Mouse (Mus musculus): ENCODE results near the gene Ezh1.
"Not testable (repeated sequence)": the region's sequence is repeated elsewhere in the genome, so short reads cannot be mapped to it uniquely, and the experiment has no call there.

The Ezh1 gene

DNA sequence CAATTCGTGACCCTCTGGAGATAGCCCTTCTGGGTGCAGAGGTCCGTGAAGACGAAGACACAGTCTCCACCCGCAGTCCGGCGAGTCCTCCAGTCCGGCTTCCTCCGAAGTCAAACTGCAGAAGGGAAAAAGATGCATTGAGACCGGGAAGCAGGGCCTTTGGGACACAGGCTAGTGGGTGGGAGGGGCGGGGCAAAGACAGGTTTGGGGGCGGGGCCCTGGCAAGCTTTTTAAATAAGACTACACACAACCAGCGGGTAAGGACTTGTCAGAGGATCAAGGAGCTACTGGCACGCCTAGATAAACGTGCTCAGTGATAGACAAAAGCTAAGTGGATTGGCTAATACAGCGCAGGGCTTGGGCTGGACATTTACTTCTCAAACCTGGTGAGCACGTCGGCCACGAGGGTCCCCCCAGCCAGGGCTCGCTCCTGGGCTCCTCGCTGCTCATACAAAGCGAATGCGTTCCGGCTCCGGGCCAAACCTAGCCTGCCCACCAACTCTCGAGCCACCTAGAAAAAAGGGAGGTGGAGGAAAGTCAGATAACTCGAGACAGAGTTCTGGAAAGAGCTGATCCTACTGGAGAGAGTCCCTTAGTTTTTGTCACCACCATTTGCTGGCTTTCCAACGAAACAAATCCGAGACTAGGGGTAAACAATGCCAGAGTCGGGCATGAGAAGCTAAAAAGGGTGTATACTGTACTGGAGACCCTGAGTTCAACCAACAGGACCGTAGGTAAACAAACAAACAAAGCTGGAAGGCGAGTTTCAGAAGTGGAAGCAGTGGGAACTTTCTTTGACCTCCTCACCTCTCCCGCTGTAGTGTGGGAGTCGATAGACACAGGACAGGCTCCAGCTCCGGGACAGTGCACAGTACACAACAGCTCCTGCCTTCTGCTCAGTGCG is 61.3 kb downstream of the Ezh1 start:
- no peak for DNase-seq

DNA sequence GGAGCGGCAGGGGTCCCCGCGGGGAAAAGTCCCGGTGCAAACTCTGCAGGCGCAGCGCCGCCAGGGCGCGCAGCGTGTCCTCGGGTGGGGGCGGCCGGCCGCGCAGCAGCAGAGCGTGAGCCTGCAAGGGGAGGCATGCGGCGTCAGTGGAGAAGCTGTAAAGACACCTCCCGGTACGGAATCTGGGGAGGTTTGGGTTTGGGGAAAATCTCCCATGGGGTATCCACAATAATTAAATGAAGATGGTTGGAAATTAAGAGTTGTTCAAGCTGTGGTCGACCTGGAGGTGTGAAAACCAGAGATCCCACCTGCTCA is 62.0 kb downstream of the Ezh1 start:
- DNase-seq = no peak

DNA sequence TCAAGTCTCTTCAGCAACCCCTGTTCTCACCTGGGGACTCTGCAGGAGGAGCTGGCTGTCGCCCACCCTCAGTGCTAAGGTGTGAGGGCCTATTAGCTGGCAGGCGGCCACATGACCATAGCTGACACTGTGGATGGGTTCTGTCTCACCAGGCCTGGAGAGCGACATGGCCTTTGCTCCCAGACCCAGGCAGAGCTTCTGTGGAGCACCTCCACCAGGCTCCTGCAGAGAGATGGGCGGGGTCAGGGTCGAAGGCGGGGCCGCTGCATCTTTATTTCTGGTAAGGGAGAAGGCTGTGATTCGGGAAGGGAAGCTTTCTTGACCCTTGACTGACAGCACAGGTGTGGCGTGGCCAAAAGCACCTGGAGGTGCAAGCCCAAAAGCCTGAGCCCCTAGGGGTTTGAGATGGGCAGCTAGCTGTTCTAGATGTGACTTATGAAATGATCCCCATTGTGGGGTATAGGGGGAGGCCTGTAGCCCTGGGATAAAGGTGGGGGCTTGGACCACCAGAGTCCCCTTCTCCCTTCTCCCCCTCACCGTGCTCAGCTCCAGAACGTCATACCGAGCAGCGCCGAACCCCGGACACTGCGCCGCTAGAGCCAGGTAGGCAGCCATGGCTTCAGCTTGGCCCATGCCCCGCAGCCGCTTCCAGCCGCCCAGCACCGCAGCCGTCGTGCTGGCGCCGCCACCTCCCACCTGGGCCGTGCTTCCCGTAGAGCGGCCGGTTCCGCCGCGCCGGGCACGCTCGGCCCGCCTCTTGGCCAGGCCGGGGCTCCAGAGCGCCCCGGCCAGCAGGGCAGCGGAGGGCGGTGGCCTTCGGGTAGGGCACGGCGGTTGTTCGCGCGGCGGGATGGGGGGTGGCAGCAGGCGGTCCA is 62.5 kb downstream of the Ezh1 start:
- peak; percentile 58 for DNase-seq

DNA sequence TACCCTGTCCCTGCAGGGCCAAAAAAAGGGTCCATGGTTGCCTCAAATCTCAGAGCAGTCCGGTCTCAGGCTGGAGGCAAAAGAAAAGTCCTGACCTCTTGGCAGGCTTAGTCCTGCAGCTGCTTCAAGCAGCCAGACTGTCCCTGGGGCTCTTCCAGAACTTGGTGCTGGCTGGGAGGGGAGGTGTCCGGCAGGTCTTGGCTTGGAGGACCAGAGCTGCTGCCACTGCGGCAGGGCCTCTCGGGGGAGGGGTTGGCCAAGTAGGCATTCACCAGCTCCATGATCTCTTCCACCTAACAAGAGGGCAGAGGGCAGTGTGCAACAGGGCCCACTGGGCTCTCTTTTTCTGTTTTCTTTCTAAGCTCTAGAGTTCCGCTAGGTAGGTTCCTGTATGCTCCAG is 63.5 kb downstream of the Ezh1 start:
- peak; percentile 53 for DNase-seq

DNA sequence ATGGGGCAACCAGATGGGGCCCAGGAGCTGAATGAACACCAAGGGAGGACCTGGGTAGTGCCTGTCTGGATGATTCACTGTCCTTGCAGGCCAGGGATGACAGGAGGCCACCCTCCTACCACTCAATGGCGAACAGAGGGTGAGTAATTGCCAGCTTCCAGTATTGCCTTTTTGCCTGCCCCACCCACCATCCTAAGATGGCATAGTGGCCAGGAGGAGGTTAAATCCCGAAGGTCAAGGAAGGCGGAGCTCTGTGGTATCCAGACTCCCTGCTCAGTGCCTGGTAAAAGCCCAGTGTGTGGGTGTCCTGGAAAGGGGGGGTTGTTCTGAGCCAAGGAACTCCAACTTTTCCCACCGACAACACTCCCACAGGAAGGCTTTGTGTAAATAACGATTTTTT is 64.0 kb downstream of the Ezh1 start:
- DNase-seq = no peak

DNA sequence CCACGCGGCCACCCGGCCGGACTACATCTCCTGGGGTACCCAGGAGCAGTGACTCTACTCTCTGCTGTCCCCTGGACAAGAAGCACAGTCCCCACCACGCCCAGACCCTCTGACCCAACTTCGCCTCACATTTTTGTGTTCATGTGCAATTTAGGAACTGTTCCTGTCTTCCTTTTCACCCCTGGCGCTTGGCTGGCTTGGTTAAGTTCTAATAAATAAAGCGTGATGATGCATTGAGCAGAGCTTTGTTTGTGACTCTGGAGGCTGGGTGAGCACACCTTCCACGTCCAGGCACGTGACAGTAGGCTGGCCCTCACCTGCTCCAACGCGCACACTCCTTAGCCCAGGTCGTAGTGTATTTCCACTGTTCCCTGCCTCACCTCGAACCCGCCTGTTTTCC is 64.7 kb downstream of the Ezh1 start:
- DNase-seq = no peak

DNA sequence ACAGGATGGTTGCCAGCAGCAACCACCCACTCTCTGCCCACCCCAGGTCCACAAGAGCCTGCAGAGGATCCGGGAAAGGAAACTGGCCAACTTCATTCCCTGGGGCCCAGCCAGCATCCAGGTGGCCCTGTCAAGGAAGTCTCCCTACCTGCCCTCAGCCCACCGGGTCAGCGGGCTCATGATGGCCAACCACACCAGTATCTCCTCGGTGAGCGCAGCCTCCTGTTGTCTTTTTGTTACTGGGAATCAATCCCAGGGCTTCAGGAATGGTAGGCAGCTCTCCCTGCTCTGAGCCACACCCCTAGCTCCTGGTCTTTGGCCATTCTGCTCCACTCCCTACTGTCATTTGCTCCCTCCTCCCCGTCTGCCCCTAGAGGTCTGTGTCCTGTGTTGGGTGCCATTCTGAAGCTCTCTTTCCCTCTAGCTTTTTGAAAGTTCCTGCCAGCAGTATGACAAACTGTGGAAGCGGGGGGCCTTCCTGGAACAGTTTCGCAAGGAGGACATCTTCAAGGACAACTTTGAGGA is 65.2 kb downstream of the Ezh1 start:
- DNase-seq = not testable (repeated sequence)

DNA sequence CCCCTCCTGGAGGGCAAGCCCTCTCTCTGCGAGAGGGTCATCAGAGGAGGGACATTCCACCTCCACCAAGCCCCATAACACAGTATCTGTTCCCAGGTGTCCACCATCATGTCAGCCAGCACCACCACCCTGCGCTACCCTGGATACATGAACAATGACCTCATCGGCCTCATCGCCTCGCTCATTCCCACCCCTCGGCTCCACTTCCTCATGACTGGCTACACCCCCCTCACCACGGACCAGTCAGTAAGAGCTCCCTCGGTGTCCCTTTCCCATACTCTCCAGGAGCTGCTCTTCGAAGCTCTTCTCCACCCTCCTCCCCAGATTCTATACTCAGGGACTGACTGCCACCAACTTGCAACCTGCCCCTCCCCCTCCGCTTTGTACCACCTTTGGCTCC is 66.1 kb downstream of the Ezh1 start:
- not testable (repeated sequence) for DNase-seq

DNA sequence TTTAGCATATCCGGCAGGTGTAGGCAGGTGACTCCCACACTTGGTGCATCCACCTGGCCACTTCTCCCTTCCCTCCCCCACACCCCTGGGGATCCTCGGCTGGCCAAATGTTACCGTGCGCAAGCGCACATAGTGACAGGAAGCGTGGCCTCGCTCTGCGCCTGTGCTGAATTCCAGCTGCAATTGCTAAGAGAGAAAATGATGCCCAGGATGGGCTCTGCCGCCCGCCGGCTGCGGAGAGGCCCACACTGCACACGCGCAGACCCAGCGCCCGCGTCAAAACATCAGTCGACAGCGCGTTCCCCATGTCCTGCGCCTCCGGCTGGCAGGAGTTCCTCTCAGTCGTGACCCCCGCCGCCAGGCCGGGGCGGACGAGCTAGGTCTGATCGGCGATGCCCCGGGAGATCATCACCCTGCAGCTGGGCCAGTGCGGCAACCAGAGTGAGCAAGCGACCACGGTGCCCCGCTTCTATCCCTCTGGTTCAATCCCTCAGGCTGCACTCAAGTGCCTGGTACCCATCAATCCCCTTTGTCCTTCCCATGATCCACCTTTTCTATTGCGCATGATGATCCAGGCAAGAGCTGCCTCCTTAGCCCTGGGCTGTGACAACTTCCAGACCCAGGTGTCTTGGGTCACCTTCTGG is 70.4 kb downstream of the Ezh1 start, which contains the start of gene Tubg2:
Tubg2 (plus strand) TSS at position 180 of the 644 bp plus-strand sequence.
- peak; percentile 47 for DNase-seq

DNA sequence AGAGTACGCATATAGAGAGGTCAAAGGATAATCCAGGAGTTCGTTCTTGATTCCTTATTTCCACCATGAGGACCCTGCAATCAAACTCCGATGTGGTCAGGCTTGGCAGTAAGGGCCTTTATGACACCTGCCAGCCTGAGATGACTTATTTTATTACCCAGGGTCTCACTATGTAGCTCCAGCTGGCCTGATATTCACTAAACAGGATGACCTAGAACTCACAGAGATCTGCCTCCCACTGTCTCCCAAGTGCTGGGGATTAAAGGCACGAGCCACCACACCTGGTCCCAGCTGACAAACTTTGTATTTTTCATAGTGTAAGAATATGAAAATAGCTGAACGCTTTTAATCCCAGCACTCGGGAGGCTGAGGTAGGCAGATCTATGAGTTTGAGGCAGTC is 71.1 kb downstream of the Ezh1 start:
- no peak for DNase-seq

DNA sequence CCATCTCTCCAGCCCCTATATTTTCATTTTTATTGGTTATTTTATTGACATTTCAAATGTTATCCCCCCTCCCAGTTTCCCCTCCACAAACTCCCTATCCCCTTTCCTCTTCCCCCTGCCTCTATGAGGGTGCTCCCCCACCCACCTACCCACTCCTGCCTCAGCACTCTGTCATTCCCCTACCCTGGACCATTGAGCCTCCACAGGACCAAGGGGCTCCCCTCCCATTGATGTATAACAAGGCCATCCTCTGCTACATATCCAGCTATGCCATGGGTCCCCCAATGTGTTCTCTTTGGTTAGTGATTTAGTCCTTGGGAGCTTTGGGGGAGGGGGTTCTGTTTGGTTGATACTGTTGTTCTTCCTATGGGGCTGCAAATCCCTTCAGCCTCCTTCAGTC is 71.6 kb downstream of the Ezh1 start:
- no peak for DNase-seq

DNA sequence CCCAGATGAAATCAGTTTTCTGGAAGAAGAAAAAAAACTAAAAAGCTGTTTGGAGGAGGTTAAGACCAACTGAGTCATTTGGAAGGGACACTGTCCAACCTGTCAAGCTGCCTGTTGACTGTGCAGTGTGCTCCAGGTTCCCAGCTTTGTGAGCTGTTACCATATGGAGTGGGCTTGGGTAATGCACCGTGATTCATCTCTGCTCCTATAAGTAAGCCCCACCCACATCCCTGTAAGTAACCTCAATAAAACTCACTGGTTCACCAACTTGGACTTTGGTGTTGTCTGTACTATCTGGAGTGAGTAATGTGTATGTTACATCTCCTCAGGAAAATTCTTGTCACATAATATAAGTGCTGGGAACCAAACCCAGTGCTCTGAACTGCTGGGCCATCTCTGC is 73.4 kb downstream of the Ezh1 start:
- DNase-seq = no peak

DNA sequence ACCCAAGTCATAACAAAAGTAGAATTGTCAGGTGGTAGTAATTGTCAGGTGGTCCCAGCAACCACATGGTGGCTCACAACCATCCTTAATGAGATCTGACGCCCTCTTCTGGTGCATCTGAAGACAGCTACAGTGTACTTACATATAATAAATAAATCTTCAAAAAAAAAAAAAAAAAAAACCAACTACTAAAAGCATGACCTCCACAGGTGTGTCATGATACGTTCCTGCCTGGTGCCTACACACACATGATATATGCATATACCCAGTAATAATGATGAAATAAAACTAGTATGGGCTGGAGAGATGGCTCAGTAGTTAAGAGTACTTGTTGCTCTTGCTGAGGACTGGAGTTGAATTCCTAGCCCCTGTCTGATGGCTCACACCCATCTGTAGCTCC is 75.2 kb downstream of the Ezh1 start:
- DNase-seq = no peak

DNA sequence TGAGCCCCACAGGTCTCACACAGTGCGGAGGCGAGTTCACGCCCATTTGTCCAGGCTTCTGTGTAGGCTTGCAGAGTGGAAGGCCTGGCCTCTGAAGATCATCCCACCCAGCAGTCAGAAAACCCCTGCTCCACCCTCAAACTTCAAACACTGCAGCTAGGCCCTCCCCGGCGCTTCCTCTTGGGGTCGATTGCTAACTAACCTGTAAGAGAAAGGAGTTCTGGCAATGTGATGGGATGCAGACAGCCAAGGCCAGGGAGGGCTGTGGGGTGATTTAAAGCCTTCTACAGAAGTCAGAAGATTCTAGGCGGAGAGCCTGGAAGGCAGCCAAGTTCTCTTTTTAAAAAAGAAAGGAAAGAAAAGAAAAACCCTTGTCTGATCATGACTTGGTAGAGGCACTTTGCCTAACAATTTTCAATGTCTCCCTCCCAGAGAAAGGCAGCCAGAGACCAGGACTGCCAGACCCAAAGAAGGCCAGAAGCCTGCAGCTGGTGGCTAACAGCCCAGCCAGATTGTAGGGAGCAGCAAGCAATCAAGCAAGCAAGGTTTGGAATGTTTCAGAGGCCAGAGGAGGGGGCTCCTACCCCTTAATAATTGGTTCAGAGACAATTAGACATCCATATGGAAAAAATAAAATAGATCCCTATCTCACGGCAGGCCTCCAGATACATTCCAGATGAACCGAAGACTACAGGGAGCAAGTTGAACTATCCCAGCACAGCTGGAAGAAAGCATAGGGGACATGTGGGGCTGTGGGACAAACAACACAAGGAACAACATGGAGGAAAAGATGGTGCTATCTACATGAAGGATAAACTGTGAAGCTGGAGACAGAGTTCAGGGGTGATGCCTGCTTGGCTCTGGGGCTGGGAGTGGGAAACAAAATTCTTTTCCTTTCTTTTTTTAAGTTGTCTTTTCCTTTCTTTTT is 76.8 kb downstream of the Ezh1 start:
- no peak for DNase-seq

DNA sequence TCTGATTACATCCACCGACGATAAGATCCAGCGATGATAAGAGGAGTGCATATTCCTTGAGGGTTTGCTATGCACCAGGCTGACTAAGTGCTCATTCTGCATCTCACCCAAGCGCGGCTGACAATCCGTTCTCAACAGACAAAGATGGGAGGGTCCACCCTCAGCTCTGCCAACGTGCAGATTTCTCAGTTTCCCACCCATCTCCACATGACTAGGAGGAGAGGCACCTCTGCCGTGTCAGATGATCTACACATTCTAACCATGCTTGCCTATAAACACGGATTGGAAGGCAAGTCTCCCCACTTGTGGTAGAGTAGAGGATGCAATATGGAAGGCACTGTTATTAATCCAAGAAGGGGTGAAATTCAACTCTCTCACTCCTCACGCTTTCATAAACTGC is 77.5 kb downstream of the Ezh1 start:
- no peak for DNase-seq

DNA sequence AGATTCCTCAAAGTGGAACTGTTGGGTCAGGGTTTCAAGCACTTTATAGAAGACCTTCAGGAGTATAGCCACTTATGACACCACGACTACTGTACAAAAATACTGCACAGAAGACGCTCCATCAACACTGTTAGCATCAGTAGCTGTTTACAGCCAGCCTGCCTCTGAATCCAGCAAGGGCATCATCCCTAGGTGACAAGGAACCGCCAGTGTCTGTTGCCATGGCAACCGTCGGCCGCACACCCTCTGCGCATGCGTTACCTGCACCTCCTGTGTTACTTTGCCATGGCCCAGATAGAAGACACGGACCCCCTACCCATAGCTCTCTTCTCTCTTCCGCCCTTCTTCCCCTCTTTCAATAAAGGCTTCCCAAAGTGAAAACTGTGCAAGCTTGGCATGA is 79.9 kb downstream of the Ezh1 start:
- DNase-seq = no peak

DNA sequence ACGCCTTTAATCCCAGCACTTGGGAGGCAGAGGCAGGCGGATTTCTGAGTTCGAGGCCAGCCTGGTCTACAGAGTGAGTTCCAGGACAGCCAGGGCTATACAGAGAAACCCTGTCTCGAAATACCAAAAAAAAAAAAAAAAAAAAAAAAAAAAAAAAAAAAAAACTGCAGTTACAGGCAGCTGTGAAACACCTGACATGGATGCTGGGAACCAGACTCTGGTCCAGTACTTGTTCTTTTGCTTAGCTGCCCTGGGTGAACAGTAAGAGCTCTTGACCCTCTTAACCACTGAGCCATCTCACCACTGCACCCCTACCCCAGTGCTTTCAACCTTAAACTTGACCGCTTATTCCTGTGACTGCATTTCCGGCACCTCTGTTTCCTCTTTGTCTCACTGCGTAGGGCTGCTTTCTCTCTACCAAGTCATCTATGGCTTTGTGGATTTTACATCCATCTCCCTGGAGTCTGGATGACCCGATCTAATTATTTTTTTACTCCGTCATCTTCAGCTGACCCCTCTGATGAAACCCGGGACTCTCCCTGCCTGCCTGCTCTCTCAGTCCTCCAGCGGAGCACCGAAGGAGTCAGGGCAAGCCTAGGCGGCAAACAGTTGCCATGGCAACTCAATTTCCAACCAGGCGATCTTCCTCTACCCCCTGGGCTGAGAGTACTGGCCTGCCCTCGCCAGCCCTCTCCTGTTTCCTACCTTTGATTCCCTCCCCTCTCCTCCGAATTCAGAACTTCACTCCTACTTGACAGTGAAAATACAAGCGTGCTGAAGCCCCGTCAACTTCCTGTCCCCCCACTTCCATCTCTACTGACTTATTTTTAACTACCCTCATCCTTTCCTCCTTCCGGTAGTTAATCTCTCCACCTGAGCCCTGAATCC is 82.7 kb downstream of the Ezh1 start:
- DNase-seq = peak; percentile 43

DNA sequence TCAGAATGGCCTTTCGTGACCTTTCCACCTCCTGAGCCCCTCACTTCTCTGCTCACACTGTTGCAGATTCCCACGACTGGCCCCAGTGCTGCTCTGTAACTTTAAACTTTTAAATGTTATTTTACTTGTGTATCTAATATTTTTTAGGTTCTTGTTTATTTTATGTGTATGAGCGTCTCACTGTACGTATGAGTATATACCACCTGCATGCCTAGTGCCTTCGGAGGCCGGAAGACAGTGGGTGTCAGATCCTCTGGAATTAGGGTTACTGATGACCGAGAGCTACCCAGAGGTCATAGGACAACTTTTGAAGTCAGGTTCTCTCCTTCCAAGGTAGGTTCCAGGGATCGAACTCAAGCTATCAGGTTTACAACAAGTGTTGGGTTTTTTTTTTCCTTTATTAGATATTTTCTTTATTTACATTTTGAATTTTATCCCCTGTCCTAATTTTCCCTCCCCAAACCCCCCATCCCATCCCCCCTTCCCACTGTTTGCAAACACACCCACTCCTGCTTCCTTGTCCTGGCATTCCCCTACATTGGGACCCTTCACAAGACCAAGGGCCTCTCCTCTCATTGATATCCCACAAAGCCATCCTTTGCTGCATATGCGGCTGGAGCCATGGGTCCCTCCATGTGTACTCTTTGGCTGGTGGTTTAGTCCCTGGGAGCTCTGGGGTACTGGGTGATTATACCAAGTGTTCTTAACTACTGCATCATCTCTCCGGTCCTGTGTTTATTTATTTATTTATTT is 83.9 kb downstream of the Ezh1 start:
- no peak for DNase-seq

All from kidney, adult 18-20 months (tissue).